Mouse (Mus musculus) forebrain, embryonic 16.5 days (tissue): Measurements from ENCODE around the gene Ovgp1. TPM values are rescaled to one million over a fixed set of nuclear protein-coding genes. Genes with fewer than 3 reads are reported as not detected.
"Not testable (repeated sequence)": the region's sequence is repeated elsewhere in the genome, so short reads cannot be mapped to it uniquely, and the experiment has no call there.

Experiments
- ATAC-seq: fragments of 200-750 bp; cut with Nextera tagmentation; 2 replicates; pipeline ENCODE4 v1.8.0; 2017; ENCODE audit warnings: mild to moderate bottlenecking, moderate library complexity
- H3K27ac ChIP-seq: fragments of 300-500 bp; sonication (generic); 2 replicates; pipeline ENCODE4 v1.5.1; 2014; ENCODE audit warnings: low read length, control low read depth
- H3K27me3 ChIP-seq: fragments of 300-500 bp; sonication (generic); replicated peaks from 2 replicates; pipeline ENCODE4 v1.6.1; 2014; ENCODE audit warnings: low read length; ENCODE audit not compliant: control insufficient read depth, insufficient read depth
- H3K36me3 ChIP-seq: fragments of 300-500 bp; sonication (generic); 2 replicates; pipeline ENCODE4 v1.6.1; 2014; ENCODE audit not compliant: control insufficient read depth, insufficient read depth
- H3K4me1 ChIP-seq: fragments of 300-500 bp; sonication (generic); replicated peaks from 2 replicates; pipeline ENCODE4 v1.6.1; 2014; ENCODE audit warnings: low read length; ENCODE audit not compliant: control insufficient read depth, insufficient read depth
- H3K4me2 ChIP-seq: fragments of 300-500 bp; sonication (generic); 2 replicates; pipeline ENCODE4 v1.6.1; 2014; ENCODE audit warnings: mild to moderate bottlenecking, low read length, control low read depth
- H3K4me3 ChIP-seq: fragments of 300-500 bp; sonication (generic); replicated peaks from 2 replicates; pipeline ENCODE4 v1.5.1; 2014; ENCODE audit warnings: mild to moderate bottlenecking, low read length, control low read depth
- H3K9ac ChIP-seq: fragments of 300-500 bp; sonication (generic); replicated peaks from 2 replicates; pipeline ENCODE4 v1.6.1; 2014; ENCODE audit warnings: low read depth, low read length, control low read depth
- H3K9me3 ChIP-seq: fragments of 300-500 bp; sonication (generic); 2 replicates; pipeline ENCODE4 v1.6.1; 2016; ENCODE audit warnings: low read length; ENCODE audit not compliant: control insufficient read depth
- WGBS: fragments of 180-500 bp; shearing (Covaris S2); extraction: QIAGEN DNeasy Blood & Tissue Kit; methylation state at CpG from one replicate; pipeline ENCODE4 v1.1.7; 2014; 5-methylcytosine and 5-hydroxymethylcytosine counted together
- polyA plus RNA-seq: library from polyadenylated mRNA; unstranded; fragments of >200 nt; fragmentation: Nextera tagmentation; extraction: Ambion mirVana; gene quantifications from 2 replicates; pipeline ENCODE4 v1.2.1, GENCODE M21; 2015

Gene Ovgp1
- polyA plus RNA-seq, 1 experiment from 2014 or later = 3.9 TPM

- Histone ChIP-seq H3K9ac (no peak overlapping the region), H3K4me2 (no peak overlapping the region), H3K4me3 (no peak overlapping the region), H3K36me3 (peaks cover 22% of the 10 kb centered on the region), H3K9me3 (no peaks in the 10 kb centered on the region), H3K4me1 (no peaks in the 10 kb centered on the region), H3K27ac (no peak overlapping the region), H3K27me3 (no peaks in the 10 kb centered on the region)
- peak; percentile 45 for ATAC-seq
- WGBS = 89% methylated on average over 5 of the region's 5 CpGs
Measured at GRCm38 (mm10) chr3:105971831-105972446, 1.6 kb upstream of the Ovgp1 start.

- 86% methylated on average over 2 of the region's 2 CpGs for WGBS
- no peak for ATAC-seq
- H3K4me2 ChIP-seq = no peak overlapping the region
- no peaks in the 10 kb centered on the region for H3K9me3 ChIP-seq
- peaks cover 6% of the 10 kb centered on the region for H3K36me3 ChIP-seq
- H3K27ac ChIP-seq = no peak overlapping the region
- H3K9ac ChIP-seq = no peak overlapping the region
- H3K27me3 ChIP-seq = no peaks in the 10 kb centered on the region
- H3K4me3 ChIP-seq = no peak overlapping the region
- H3K4me1 ChIP-seq = no peaks in the 10 kb centered on the region
Measured at GRCm38 (mm10) chr3:105974174-105974573, 663 bp downstream of the Ovgp1 start.

GRCm38 (mm10) chr3:105989611-105990010 lies 16.1 kb downstream of the Ovgp1 start:
- H3K27ac ChIP-seq, H3K27me3 ChIP-seq, H3K9ac ChIP-seq, ATAC-seq, H3K36me3 ChIP-seq, H3K4me1 ChIP-seq, H3K4me3 ChIP-seq, H3K9me3 ChIP-seq, H3K4me2 ChIP-seq: not testable (repeated sequence)
- 23% methylated on average over 5 of the region's 5 CpGs for WGBS

GRCm38 (mm10) chr3:105991653-105992283 lies 18.3 kb downstream of the Ovgp1 start:
- WGBS = 32% methylated on average over 4 of the region's 4 CpGs
- H3K36me3 ChIP-seq = no peaks in the 10 kb centered on the region
- H3K27ac ChIP-seq = no peak overlapping the region
- no peaks in the 10 kb centered on the region for H3K27me3 ChIP-seq
- no peak overlapping the region for H3K4me3 ChIP-seq
- no peak overlapping the region for H3K4me2 ChIP-seq
- no peaks in the 10 kb centered on the region for H3K9me3 ChIP-seq
- H3K9ac ChIP-seq = no peak overlapping the region
- no peaks in the 10 kb centered on the region for H3K4me1 ChIP-seq
- ATAC-seq = peak; percentile 55

GRCm38 (mm10) chr3:105994730-105995129 lies 21.2 kb downstream of the Ovgp1 start:
- Histone ChIP-seq H3K4me1 (no peaks in the 10 kb centered on the region), H3K9ac (no peak overlapping the region), H3K36me3 (no peaks in the 10 kb centered on the region), H3K9me3 (no peaks in the 10 kb centered on the region), H3K4me3 (no peak overlapping the region), H3K4me2 (no peak overlapping the region), H3K27me3 (no peaks in the 10 kb centered on the region), H3K27ac (no peak overlapping the region)
- 79% methylated on average over 2 of the region's 2 CpGs for WGBS
- ATAC-seq = no peak

- H3K9ac ChIP-seq = no peak overlapping the region
- H3K36me3 ChIP-seq = no peaks in the 10 kb centered on the region
- H3K27me3 ChIP-seq = no peaks in the 10 kb centered on the region
- H3K4me1 ChIP-seq = peaks cover 7% of the 10 kb centered on the region; the same call in 1 of the 2 replicates
- peak overlapping the region; percentile 43 for H3K4me2 ChIP-seq
- WGBS = 15% methylated on average over 11 of the region's 11 CpGs
- no peaks in the 10 kb centered on the region for H3K9me3 ChIP-seq
- H3K4me3 ChIP-seq = peak overlapping the region; percentile 22
- ATAC-seq = no peak
- no peak overlapping the region for H3K27ac ChIP-seq
Measured at GRCm38 (mm10) chr3:106000707-106001375, 27.3 kb downstream of the Ovgp1 start.

- Histone ChIP-seq H3K4me2 (peak overlapping the region; percentile 43), H3K27ac (no peak overlapping the region), H3K27me3 (no peaks in the 10 kb centered on the region), H3K9ac (no peak overlapping the region), H3K9me3 (no peaks in the 10 kb centered on the region), H3K4me1 (peaks cover 7% of the 10 kb centered on the region; the same call in 1 of the 2 replicates), H3K4me3 (peak overlapping the region; percentile 22), H3K36me3 (no peaks in the 10 kb centered on the region)
- peak; percentile 99 for ATAC-seq
- 19% methylated on average over 16 of the region's 17 CpGs for WGBS
Measured at GRCm38 (mm10) chr3:106001416-106002370, 28.2 kb downstream of the Ovgp1 start.

- not testable (repeated sequence) for H3K4me2 ChIP-seq, H3K27ac ChIP-seq, H3K4me1 ChIP-seq, H3K4me3 ChIP-seq, H3K36me3 ChIP-seq, ATAC-seq, H3K27me3 ChIP-seq, H3K9me3 ChIP-seq, H3K9ac ChIP-seq
- 67% methylated on average over 10 of the region's 10 CpGs for WGBS
Measured at GRCm38 (mm10) chr3:106003360-106003759, 29.8 kb downstream of the Ovgp1 start.

- Histone ChIP-seq H3K36me3 (no peaks in the 10 kb centered on the region), H3K27ac (no peak within 1 kb of the TSS), H3K4me1 (no peaks in the 10 kb centered on the region), H3K9me3 (no peaks in the 10 kb centered on the region), H3K9ac (no peak within 1 kb of the TSS), H3K4me3 (no peak within 1 kb of the TSS), H3K27me3 (no peaks in the 10 kb centered on the region), H3K4me2 (no peak within 1 kb of the TSS)
- no peak for ATAC-seq
- 90% methylated on average over 2 of the region's 2 CpGs for WGBS
Measured at GRCm38 (mm10) chr3:106014546-106014945, 41.0 kb downstream of the Ovgp1 start, which contains the start of gene Pifo. Gene Pifo (minus strand): TSS chr3:106014646.
